8 mouse cellular contexts compared by ENCODE assay signal in genomic region chr1:135154011-135154410, GRCm38 (mm10). TPM values are rescaled to one million over a fixed set of nuclear protein-coding genes. Genes with fewer than 3 reads are reported as not detected.
DNase-seq lines count a peak whose midpoint lies in the region; ATAC-seq lines count a peak whose summit lies in the region.

No protein-coding gene starts in this region.

- no peaks in the 10 kb centered on the region for H3K9me3 ChIP-seq in heart, embryonic 13.5 days
- no peaks in the 10 kb centered on the region for H3K9me3 ChIP-seq in hindbrain, embryonic 13.5 days
- no peaks in the 10 kb centered on the region for H3K9me3 ChIP-seq in midbrain, embryonic 12.5 days

- peak overlapping the region; percentile 61 for H3K4me2 ChIP-seq in heart, embryonic 13.5 days
- peak overlapping the region; percentile 43 for H3K4me2 ChIP-seq in hindbrain, embryonic 13.5 days
- peak overlapping the region; percentile 45 for H3K4me2 ChIP-seq in midbrain, embryonic 12.5 days (replicated peaks)

- 24% methylated on average over 13 of the region's 13 CpGs for WGBS in heart, embryonic 13.5 days
- WGBS in hindbrain, embryonic 13.5 days: 21% methylated on average over 13 of the region's 13 CpGs
- WGBS in midbrain, embryonic 12.5 days: 18% methylated on average over 13 of the region's 13 CpGs

- H3K36me3 ChIP-seq in heart, embryonic 13.5 days: peaks cover 39% of the 10 kb centered on the region
- H3K36me3 ChIP-seq in hindbrain, embryonic 13.5 days: peaks cover 44% of the 10 kb centered on the region
- H3K36me3 ChIP-seq in midbrain, embryonic 12.5 days: peaks cover 34% of the 10 kb centered on the region

- H3K27me3 ChIP-seq in heart, embryonic 13.5 days (replicated peaks): peaks cover 59% of the 10 kb centered on the region
- H3K27me3 ChIP-seq in hindbrain, embryonic 13.5 days: no peaks in the 10 kb centered on the region
- H3K27me3 ChIP-seq in midbrain, embryonic 12.5 days: no peaks in the 10 kb centered on the region

- H3K27ac ChIP-seq in heart, embryonic 13.5 days (replicated peaks): peak overlapping the region; percentile 53; the same call in 1 of the 2 replicates
- H3K27ac ChIP-seq in hindbrain, embryonic 13.5 days: peak overlapping the region; percentile 95
- H3K27ac ChIP-seq in midbrain, embryonic 12.5 days (replicated peaks): peak overlapping the region; percentile 86

- ATAC-seq in heart, embryonic 13.5 days (ENCODE audit: extremely low read depth, insufficient number of reproducible peaks, low FRiP score, low TSS enrichment): no peak
- ATAC-seq in hindbrain, embryonic 13.5 days (ENCODE audit: low FRiP score): peak; percentile 4
- no peak; the same call in 1 of the 2 replicates for ATAC-seq in midbrain, embryonic 12.5 days (ENCODE audit: low FRiP score, low read depth)

- no peak for DNase-seq in heart, adult 18-20 months
- peak; percentile 25 for DNase-seq in R1 (ENCODE audit: low read depth, low spot score)
- no peak for DNase-seq in right cerebral cortex, adult 2 months (ENCODE audit: low spot score in 2 of 2)
- DNase-seq in spleen, postnatal 10 days (ENCODE audit: low spot score in 2 of 2): no peak
- DNase-seq in cerebellum, adult 9-11 months: no peak

- H3K4me1 ChIP-seq in heart, embryonic 13.5 days: peaks cover 43% of the 10 kb centered on the region
- H3K4me1 ChIP-seq in hindbrain, embryonic 13.5 days (replicated peaks): peaks cover 51% of the 10 kb centered on the region
- H3K4me1 ChIP-seq in midbrain, embryonic 12.5 days: peaks cover 26% of the 10 kb centered on the region

- H3K9ac ChIP-seq in heart, embryonic 13.5 days: peak overlapping the region; percentile 69
- peak overlapping the region; percentile 70 for H3K9ac ChIP-seq in hindbrain, embryonic 13.5 days
- peak overlapping the region; percentile 55 for H3K9ac ChIP-seq in midbrain, embryonic 12.5 days (replicated peaks)

- peak overlapping the region; percentile 36 for H3K4me3 ChIP-seq in heart, embryonic 13.5 days
- peak overlapping the region; percentile 4; the same call in 1 of the 2 replicates for H3K4me3 ChIP-seq in hindbrain, embryonic 13.5 days
- peak overlapping the region; percentile 19 for H3K4me3 ChIP-seq in midbrain, embryonic 12.5 days

RNA-seq across cellular contexts. Expression of gene Arl8a, which starts 7.4 kb away (rescaled TPM):
- 33.3 and 33.9 TPM in 2 replicates for polyA plus RNA-seq in heart, embryonic 13.5 days (2015; fragmentation: Nextera tagmentation; extraction: Ambion mirVana)
- total RNA-seq in heart, adult 18-20 months (2021): 10 to 100 TPM; 21.8 to 22.0 TPM
- polyA plus RNA-seq in hindbrain, embryonic 13.5 days (2015; fragmentation: Nextera tagmentation; extraction: Ambion mirVana): 284 and 285 TPM in 2 replicates
- 129 and 143 TPM in 2 replicates for polyA plus RNA-seq in midbrain, embryonic 12.5 days (2016; fragmentation: Nextera tagmentation; extraction: Ambion mirVana)

RNA-seq across cellular contexts. Expression of gene Gpr37l1, which starts 13.5 kb away (rescaled TPM):
- polyA plus RNA-seq in heart, embryonic 13.5 days (2015; fragmentation: Nextera tagmentation; extraction: Ambion mirVana): not detected in 2 replicates
- under 1 TPM; 0.33 to 0.60 TPM for total RNA-seq in heart, adult 18-20 months (2021)
- polyA plus RNA-seq in hindbrain, embryonic 13.5 days (2015; fragmentation: Nextera tagmentation; extraction: Ambion mirVana): 0.35 and 0.41 TPM in 2 replicates
- polyA plus RNA-seq in midbrain, embryonic 12.5 days (2016; fragmentation: Nextera tagmentation; extraction: Ambion mirVana): not detected in 2 replicates

RNA-seq across cellular contexts. Expression of gene Ptpn7, which starts 21.5 kb away (rescaled TPM):
- 1.2 and 1.4 TPM in 2 replicates for polyA plus RNA-seq in heart, embryonic 13.5 days (2015; fragmentation: Nextera tagmentation; extraction: Ambion mirVana)
- 1 to 10 TPM in 1 of 2 experiments, under 1 TPM in 1; 0.72 to 1.4 TPM for total RNA-seq in heart, adult 18-20 months (2021)
- polyA plus RNA-seq in hindbrain, embryonic 13.5 days (2015; fragmentation: Nextera tagmentation; extraction: Ambion mirVana): 0.62 and 0.88 TPM in 2 replicates
- 0.58 and 1.1 TPM in 2 replicates for polyA plus RNA-seq in midbrain, embryonic 12.5 days (2016; fragmentation: Nextera tagmentation; extraction: Ambion mirVana)

RNA-seq across cellular contexts. Expression of gene Lgr6, which starts 48.9 kb away (rescaled TPM):
- polyA plus RNA-seq in heart, embryonic 13.5 days (2015; fragmentation: Nextera tagmentation; extraction: Ambion mirVana): 1.3 and 2.7 TPM in 2 replicates
- 10 to 100 TPM; 11.5 to 16.9 TPM for total RNA-seq in heart, adult 18-20 months (2021)
- 0.47 and 0.92 TPM in 2 replicates for polyA plus RNA-seq in hindbrain, embryonic 13.5 days (2015; fragmentation: Nextera tagmentation; extraction: Ambion mirVana)
- 0.27 and 0.66 TPM in 2 replicates for polyA plus RNA-seq in midbrain, embryonic 12.5 days (2016; fragmentation: Nextera tagmentation; extraction: Ambion mirVana)
